Mouse (Mus musculus) kidney, adult 2 months (tissue): ENCODE data around the gene Fam129c.

ENCODE experiments used
- CTCF ChIP-seq: fragments of 200-500 bp; conservative IDR thresholded peaks from 2 replicates; pipeline ENCODE4 v1.5.1; 2011; ENCODE audit warnings: low read depth, mild to moderate bottlenecking, control low read depth, low read length, moderate library complexity, mixed read lengths; ENCODE audit not compliant: insufficient read depth, insufficient read length
- POLR2A ChIP-seq: fragments of 200-500 bp; IDR thresholded peaks from one replicate; pipeline ENCODE4 v1.6.1; 2011; ENCODE audit warnings: low read depth, low read length, control low read depth

- no peak for TF ChIP-seq CTCF
- TF ChIP-seq POLR2A = no peak
Measured at GRCm38 (mm10) chr8:71579009-71579408, 18.4 kb upstream of the Fam129c start.
